Mouse (Mus musculus) brain, embryonic 14.5 days (tissue): ENCODE data around the gene Plpp6. TPM values are rescaled to one million over a fixed set of nuclear protein-coding genes. Genes with fewer than 3 reads are reported as not detected.
A peak's percentile ranks its signal among the peaks of the same experiment; 100 is the strongest.

Experiments used
- DNase-seq: peaks from one replicate; pipeline ENCODE4 v3.0.0-alpha.2; 2011; ENCODE audit warnings: low read depth
- CTCF ChIP-seq: fragments of 200-500 bp; IDR thresholded peaks from 2 replicates; pipeline ENCODE4 v1.5.1; 2012; ENCODE audit warnings: inconsistent platforms, mild to moderate bottlenecking, moderate library complexity, borderline replicate concordance; ENCODE audit not compliant: insufficient read depth, insufficient read length; ENCODE audit errors: extremely low read depth
- POLR2A ChIP-seq: fragments of 200-500 bp; IDR thresholded peaks from 2 replicates; pipeline ENCODE4 v1.6.1; 2012; ENCODE audit warnings: mild to moderate bottlenecking, inconsistent platforms, borderline replicate concordance; ENCODE audit not compliant: poor library complexity, insufficient read depth, insufficient read length, severe bottlenecking; ENCODE audit errors: extremely low read depth
- polyA plus RNA-seq: library from polyadenylated mRNA; depleted of rRNA; stranded (reverse); fragments of >200 nt; gene quantifications from 2 replicates; pipeline ENCODE4 v1.2.3, GENCODE M21; 2012; rRNA removed

Plpp6 gene
- 7.9 and 10.4 TPM in 2 replicates for polyA plus RNA-seq

- peak; percentile 89 for DNase-seq
- TF ChIP-seq POLR2A (peak; percentile 63; the same call in 1 of the 2 replicates), CTCF (peak; percentile 53; the same call in 1 of the 2 replicates)
Observed at GRCm38 (mm10) chr19:28963842-28964551, at the start of gene Plpp6. TSS of gene Plpp6 (plus strand) at chr19:28963953.

- TF ChIP-seq POLR2A (no peak), CTCF (no peak)
- no peak for DNase-seq
Observed at GRCm38 (mm10) chr19:28914598-28914997, 49.2 kb upstream of the Plpp6 start.

- DNase-seq, result peak; percentile 34
Observed at GRCm38 (mm10) chr19:28915602-28916250, 48.0 kb upstream of the Plpp6 start.

GRCm38 (mm10) chr19:28916492-28916891, 47.3 kb upstream of the Plpp6 start:
- TF ChIP-seq CTCF (no peak), POLR2A (no peak)
- no peak for DNase-seq

More at GRCm38 (mm10) chr19:28915602-28916250, 48.0 kb upstream of the Plpp6 start:
- no peak for TF ChIP-seq POLR2A
- no peak for TF ChIP-seq CTCF

- no peak for DNase-seq
- TF ChIP-seq CTCF, result no peak
- TF ChIP-seq POLR2A, result no peak
Observed at GRCm38 (mm10) chr19:28917839-28918238, 45.9 kb upstream of the Plpp6 start.

- DNase-seq, result no peak
- no peak for TF ChIP-seq CTCF
- no peak for TF ChIP-seq POLR2A
Observed at GRCm38 (mm10) chr19:28926366-28926765, 37.4 kb upstream of the Plpp6 start.

- TF ChIP-seq POLR2A, result no peak
- TF ChIP-seq CTCF, result no peak
- no peak for DNase-seq
Observed at GRCm38 (mm10) chr19:28927396-28927795, 36.4 kb upstream of the Plpp6 start.

- DNase-seq, result no peak
- TF ChIP-seq POLR2A (no peak), CTCF (no peak)
Observed at GRCm38 (mm10) chr19:28929034-28929433, 34.7 kb upstream of the Plpp6 start.

- DNase-seq, result no peak
- TF ChIP-seq POLR2A (no peak), CTCF (no peak)
Observed at GRCm38 (mm10) chr19:28934897-28935296, 28.9 kb upstream of the Plpp6 start.

- TF ChIP-seq CTCF (no peak), POLR2A (no peak)
- DNase-seq, result peak; percentile 8
Observed at GRCm38 (mm10) chr19:28940135-28940874, 23.4 kb upstream of the Plpp6 start.

GRCm38 (mm10) chr19:28941271-28941670, 22.5 kb upstream of the Plpp6 start:
- DNase-seq, result no peak
- TF ChIP-seq CTCF (no peak), POLR2A (no peak)
